ENCODE assay signal across 29 mouse cellular contexts in genomic region chr5:146283899-146284298, GRCm38 (mm10). TPM values are rescaled to one million over a fixed set of nuclear protein-coding genes. Genes with fewer than 3 reads are reported as not detected.
DNase-seq lines count a peak whose midpoint lies in the region; ATAC-seq and TF ChIP-seq lines count a peak whose summit lies in the region.
"Had no signal": no experiment of that assay in that cellular context is flagged by ENCODE, and none has a peak within 500 bp of the region (broad histone marks: within the 10 kb centered on the region; RNA-seq: fewer than 3 reads in every experiment).

No protein-coding gene starts in this region.

- TF ChIP-seq CTCF in liver, adult 2 months (IDR thresholded peaks at IDR 0.05; ENCODE audit: low read depth, low read length): no peak
- no peak for TF ChIP-seq CTCF in intestine, postnatal 0 days (IDR thresholded peaks at IDR 0.05; ENCODE audit: low read depth)

- no peak overlapping the region for H3K4me3 ChIP-seq in liver, adult 2 months (ENCODE audit: insufficient read depth, low read depth, low read length)
- H3K4me3 ChIP-seq in liver, embryonic 12.5 days: no peak overlapping the region
- no peak overlapping the region for H3K4me3 ChIP-seq in intestine, postnatal 0 days (ENCODE audit: low read depth, low read length)
- H3K4me3 ChIP-seq: embryonic facial prominence, embryonic 10.5 days; embryonic facial prominence, embryonic 13.5 days; erythroblast, embryonic 14.5 days; forebrain, embryonic 12.5 days; forebrain, embryonic 15.5 days; heart, embryonic 12.5 days; heart, embryonic 15.5 days; hindbrain, embryonic 10.5 days; hindbrain, embryonic 13.5 days had no signal

- no peak for TF ChIP-seq POLR2A in liver, adult 2 months (IDR thresholded peaks at IDR 0.05; ENCODE audit: extremely low read depth, insufficient read depth, low read length)

- no peak for ATAC-seq in liver, embryonic 12.5 days
- peak; percentile 65; the same call in 1 of the 2 replicates for ATAC-seq in intestine, postnatal 0 days
- ATAC-seq: CD4-positive, CD25-positive, alpha-beta regulatory T cell, adult 4 months; forebrain, embryonic 15.5 days; hindbrain, embryonic 16.5 days had no signal

- DNase-seq in adrenal gland, adult 8-10 months: peak; percentile 51
- no peak for DNase-seq in adrenal gland, postnatal 25 days
- DNase-seq in liver, adult 2 months (ENCODE audit: extremely low read depth, low read depth, low spot score): peak; percentile 94
- peak; percentile 61 for DNase-seq in adrenal gland, postnatal 14 days
- no peak for DNase-seq in spleen, postnatal 10 days (ENCODE audit: low spot score in 2 of 2)
- DNase-seq: cerebellum, adult 11 months; cerebellum, adult 2 months; cerebellum, adult 9-11 months; cerebellum, postnatal 25 days; embryo, embryonic 11 days; gastrocnemius, postnatal 10 days; gastrocnemius, postnatal 36 days; heart, postnatal 10 days; heart, postnatal 36 days; kidney, adult 11 months; kidney, adult 8-10 months had no signal

- peak overlapping the region; percentile 52 for H3K27ac ChIP-seq in liver, adult 2 months (replicated peaks; ENCODE audit: insufficient read depth, low read depth, low read length)
- no peak overlapping the region for H3K27ac ChIP-seq in liver, embryonic 12.5 days
- H3K27ac ChIP-seq in intestine, postnatal 0 days (ENCODE audit: low read depth, low read length): no peak overlapping the region
- H3K27ac ChIP-seq: embryonic facial prominence, embryonic 10.5 days; embryonic facial prominence, embryonic 13.5 days; forebrain, embryonic 12.5 days; forebrain, embryonic 15.5 days; heart, embryonic 15.5 days; hindbrain, embryonic 10.5 days; hindbrain, embryonic 13.5 days had no signal

- H3K4me1 ChIP-seq in liver, adult 2 months (ENCODE audit: control insufficient read depth, insufficient read depth, low read length): peaks cover 5% of the 10 kb centered on the region; the same call in 1 of the 2 replicates
- H3K4me1 ChIP-seq in liver, embryonic 12.5 days: peaks cover 26% of the 10 kb centered on the region
- H3K4me1 ChIP-seq in intestine, postnatal 0 days (replicated peaks; ENCODE audit: control insufficient read depth, insufficient read depth, low read length): no peaks in the 10 kb centered on the region
- H3K4me1 ChIP-seq: embryonic facial prominence, embryonic 10.5 days; embryonic facial prominence, embryonic 13.5 days; forebrain, embryonic 12.5 days; forebrain, embryonic 15.5 days; heart, embryonic 12.5 days; heart, embryonic 15.5 days; hindbrain, embryonic 10.5 days had no signal

- H3K9ac ChIP-seq in liver, adult 2 months (ENCODE audit: low read depth, low read length): no peak overlapping the region
- H3K9ac ChIP-seq in liver, embryonic 12.5 days: no peak overlapping the region
- peak overlapping the region; percentile 26; the same call in 1 of the 2 replicates for H3K9ac ChIP-seq in intestine, postnatal 0 days (ENCODE audit: low read depth, low read length)
- H3K9ac ChIP-seq: embryonic facial prominence, embryonic 13.5 days; forebrain, embryonic 12.5 days; forebrain, embryonic 15.5 days; heart, embryonic 12.5 days; heart, embryonic 15.5 days; hindbrain, embryonic 13.5 days had no signal

- H3K79me2 ChIP-seq in liver, adult 2 months (ENCODE audit: control insufficient read depth, insufficient read depth, low read length): peaks cover 2% of the 10 kb centered on the region; the same call in 1 of the 2 replicates

- no peaks in the 10 kb centered on the region for H3K9me3 ChIP-seq in liver, embryonic 12.5 days (replicated peaks)
- H3K9me3 ChIP-seq in intestine, postnatal 0 days (ENCODE audit: control insufficient read depth): no peaks in the 10 kb centered on the region
- H3K9me3 ChIP-seq: embryonic facial prominence, embryonic 10.5 days; embryonic facial prominence, embryonic 13.5 days; forebrain, embryonic 12.5 days; forebrain, embryonic 15.5 days; heart, embryonic 12.5 days; heart, embryonic 15.5 days; hindbrain, embryonic 10.5 days; hindbrain, embryonic 13.5 days had no signal

- 24% methylated on average over 6 of the region's 6 CpGs for WGBS in liver, adult 2 months
- WGBS in liver, embryonic 12.5 days (ENCODE audit: insufficient replicate concordance): 88% methylated on average over 6 of the region's 6 CpGs
- WGBS in intestine, postnatal 0 days: 63% methylated on average over 6 of the region's 6 CpGs

- H3K27me3 ChIP-seq in liver, adult 2 months (ENCODE audit: control insufficient read depth, insufficient read depth, low read length): no peaks in the 10 kb centered on the region
- H3K27me3 ChIP-seq in liver, embryonic 12.5 days (replicated peaks): no peaks in the 10 kb centered on the region
- H3K27me3 ChIP-seq in intestine, postnatal 0 days (replicated peaks; ENCODE audit: control insufficient read depth, insufficient read depth, low read length): no peaks in the 10 kb centered on the region
- H3K27me3 ChIP-seq: embryonic facial prominence, embryonic 13.5 days; forebrain, embryonic 12.5 days; forebrain, embryonic 15.5 days; heart, embryonic 12.5 days; heart, embryonic 15.5 days; hindbrain, embryonic 13.5 days had no signal

- peaks cover 25% of the 10 kb centered on the region for H3K36me3 ChIP-seq in liver, adult 2 months (ENCODE audit: control insufficient read depth, insufficient read depth, low read length)
- H3K36me3 ChIP-seq in liver, embryonic 12.5 days: peaks cover 84% of the 10 kb centered on the region
- H3K36me3 ChIP-seq in intestine, postnatal 0 days (ENCODE audit: control insufficient read depth, insufficient read depth): peaks cover 50% of the 10 kb centered on the region

- H3K4me2 ChIP-seq in liver, embryonic 12.5 days: no peak overlapping the region
- no peak overlapping the region for H3K4me2 ChIP-seq in intestine, postnatal 0 days (replicated peaks; ENCODE audit: low read depth)
- H3K4me2 ChIP-seq: embryonic facial prominence, embryonic 13.5 days; forebrain, embryonic 12.5 days; forebrain, embryonic 15.5 days; heart, embryonic 12.5 days; heart, embryonic 15.5 days; hindbrain, embryonic 13.5 days had no signal

RNA-seq across cellular contexts. Expression of gene Cdk8, which starts 52.9 kb away (rescaled TPM):
- 10 to 100 TPM; 49.4 to 93.5 (median 75.7) TPM for total RNA-seq in adrenal gland, adult 8-10 months (2022)
- total RNA-seq in adrenal gland, postnatal 25 days (2021): 107 and 135 TPM in 2 replicates
- 27.8 and 32.5 TPM in 2 replicates for total RNA-seq in liver, adult 2 months (2014; rRNA removed)
- 19.3 and 25.2 TPM in 2 replicates for polyA plus RNA-seq in liver, adult 2 months (2012; rRNA removed)
- 30.7 and 32.5 TPM in 2 replicates for polyA plus RNA-seq in liver, embryonic 12.5 days (2016; fragmentation: Nextera tagmentation; extraction: Ambion mirVana)
- 73.2 and 74.4 TPM in 2 replicates for total RNA-seq in adrenal gland, postnatal 14 days (2021)
- polyA plus RNA-seq in intestine, postnatal 0 days (2015; fragmentation: Nextera tagmentation; extraction: Ambion mirVana): 24.6 and 27.3 TPM in 2 replicates

Comparison
In these comparisons a context has a peak if more than half of its experiments do, and no peak if none do; other contexts are left out.
1. DNase-seq: peak in adrenal gland, adult 8-10 months (single experiment), liver, adult 2 months (single experiment) and adrenal gland, postnatal 14 days (single experiment); none in adrenal gland, postnatal 25 days (single experiment) and spleen, postnatal 10 days (0 of 2).